Mouse (Mus musculus) adrenal gland, postnatal 14 days (tissue): ENCODE measurements around the gene Olfr153. TPM values are rescaled to one million over a fixed set of nuclear protein-coding genes. Genes with fewer than 3 reads are reported as not detected.
"Not testable (repeated sequence)": the region's sequence is repeated elsewhere in the genome, so short reads cannot be mapped to it uniquely, and the experiment has no call there.

Experiments
- DNase-seq: peaks from one replicate; pipeline ENCODE4 v3.0.0; 2021; ENCODE audit warnings: mixed read lengths
- long read RNA-seq, 2 experiments: library from polyadenylated mRNA; stranded (forward); transcript quantifications; one replicate each; pipeline ENCODE4 v2.0.0; 2021
- total RNA-seq: library from RNA; stranded (reverse); gene quantifications from 2 replicates; pipeline ENCODE4 v1.2.3, GENCODE M21; 2021

Olfr153 gene
- not detected in 2 replicates for total RNA-seq
- long read RNA-seq, experiment 1, result 0 reads
- long read RNA-seq, experiment 2, result 0 reads

DNA sequence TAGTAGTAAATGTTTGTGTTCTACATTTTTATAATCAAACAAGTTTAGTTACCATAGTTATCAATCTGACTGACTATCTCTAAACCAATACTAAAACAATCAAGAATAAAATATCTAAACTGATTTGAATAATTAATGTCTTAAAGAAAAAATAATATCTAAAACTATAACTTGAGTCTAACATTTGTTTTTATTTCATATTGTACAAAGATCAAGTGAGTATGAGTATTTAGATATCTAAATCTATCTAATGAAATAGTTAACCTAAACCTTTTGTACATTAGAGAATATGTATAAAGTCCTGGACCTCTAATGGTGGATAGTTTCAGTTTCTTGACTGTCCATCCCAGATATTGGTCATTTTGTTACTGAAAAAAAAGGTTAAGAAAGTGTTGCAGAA lies at the start of gene Olfr153:
Gene Olfr153 (plus strand): TSS at position 301 of the 400 bp plus-strand sequence.
- no peak for DNase-seq

DNA sequence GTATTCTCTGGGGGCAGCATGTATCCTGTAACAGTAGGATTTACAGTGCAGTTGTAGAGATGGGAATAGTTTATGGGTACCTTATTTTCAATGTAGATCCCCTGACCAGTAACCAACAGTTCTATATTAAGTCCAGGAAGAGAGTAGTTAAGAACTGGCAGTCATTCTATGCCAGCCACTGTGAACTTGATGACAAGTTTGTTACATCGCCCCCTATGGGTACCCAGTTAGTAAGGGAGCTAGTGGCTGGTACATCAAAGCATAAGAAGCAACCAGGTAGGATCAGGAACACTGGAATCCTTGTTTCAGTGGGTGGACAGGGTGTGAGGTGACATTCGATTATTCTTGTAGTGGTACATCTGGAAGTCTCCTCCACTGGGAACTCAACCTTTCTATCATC lies 49.3 kb upstream of the Olfr153 start:
- no peak for DNase-seq

DNA sequence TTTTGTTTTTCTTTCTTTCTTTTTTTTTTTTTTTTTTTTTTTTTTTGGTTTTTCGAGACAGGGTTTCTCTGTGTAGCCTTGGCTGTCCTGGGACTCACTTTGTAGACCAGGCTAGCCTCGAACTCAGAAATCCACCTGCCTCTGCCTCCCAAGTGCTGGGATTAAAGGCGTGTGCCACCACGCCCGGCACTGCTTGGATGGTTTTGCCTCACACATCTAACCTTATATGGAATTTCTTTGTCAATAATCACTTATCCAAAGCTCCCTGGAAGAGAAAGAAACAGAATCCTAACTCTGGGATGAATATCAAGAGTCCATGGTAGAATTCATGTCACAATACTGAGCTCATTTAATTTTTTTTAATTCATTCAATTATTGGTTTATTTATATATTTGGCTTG lies 34.6 kb upstream of the Olfr153 start, which contains the start of gene Pramel7:
Gene Pramel7 (minus strand): TSS at position 101 of the 400 bp plus-strand sequence.
- not testable (repeated sequence) for DNase-seq

DNA sequence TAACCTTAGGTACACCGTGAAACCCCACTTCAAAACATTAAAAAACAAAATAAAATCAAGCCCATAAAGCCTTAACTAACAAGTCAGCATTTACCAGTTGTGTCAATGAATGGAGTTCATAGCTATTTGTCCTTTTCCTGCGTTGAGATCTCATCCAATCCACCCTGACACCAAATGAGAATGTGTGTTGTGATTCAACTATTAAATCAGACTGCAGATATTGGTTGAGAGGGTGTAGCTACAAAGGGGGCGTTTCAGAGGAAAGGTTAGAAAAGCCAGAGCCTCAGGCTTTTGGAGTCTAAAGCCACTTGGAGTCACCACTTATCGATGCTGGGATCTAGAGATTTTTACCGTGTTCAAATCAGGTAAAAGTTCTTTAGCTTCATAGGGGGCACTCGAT lies 25.3 kb upstream of the Olfr153 start, which contains the start of gene Pramel6:
Gene Pramel6 (plus strand): TSS at position 301 of the 400 bp plus-strand sequence.
- DNase-seq, result no peak

DNA sequence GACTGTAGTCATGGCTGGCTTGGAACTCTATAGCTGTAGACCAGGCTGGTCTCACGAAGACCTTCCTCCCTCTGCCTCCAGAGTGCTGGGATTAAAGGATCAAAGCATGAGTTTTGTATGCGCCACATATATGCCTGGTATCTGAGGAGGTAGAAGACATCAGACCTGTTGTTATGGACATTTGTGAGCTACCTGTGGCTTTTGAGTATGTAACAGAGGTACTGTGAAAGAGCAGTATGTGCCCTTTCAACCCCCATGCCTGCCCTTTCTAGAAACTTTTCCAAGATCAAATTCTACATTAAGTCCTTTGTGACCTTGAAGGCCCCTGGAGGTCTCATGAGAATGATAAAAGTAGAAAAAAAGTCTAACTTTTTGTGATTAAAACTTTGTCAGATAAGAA lies 16.6 kb upstream of the Olfr153 start:
- DNase-seq, result no peak

DNA sequence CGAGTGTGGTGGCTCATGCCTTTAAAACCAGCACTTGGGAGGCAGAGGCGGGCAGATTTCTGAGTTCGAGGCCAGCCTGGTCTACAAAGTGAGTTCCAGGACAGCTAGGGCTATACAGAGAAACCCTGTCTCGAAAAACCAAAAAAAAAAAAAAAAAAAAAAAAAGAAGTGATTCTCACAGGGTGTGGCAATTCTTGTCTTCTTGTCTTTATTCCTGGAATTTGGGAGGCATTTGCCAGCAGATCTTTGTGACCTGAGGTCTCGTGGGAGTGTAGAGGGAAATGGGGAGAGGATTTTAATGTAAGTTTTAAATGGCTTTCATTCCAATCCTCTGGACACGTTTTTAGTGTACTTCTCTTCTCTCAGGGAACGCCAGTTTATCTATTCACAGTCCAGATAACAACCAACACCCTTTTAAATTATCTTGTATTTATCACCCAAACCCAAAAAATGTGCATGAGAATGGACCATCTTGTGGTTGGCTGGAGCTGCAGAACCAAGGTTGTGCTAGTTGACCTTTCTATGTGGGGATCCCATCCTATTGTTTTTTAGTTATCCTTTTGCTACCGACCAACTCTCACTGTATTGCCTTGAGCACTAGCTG lies 16.0 kb upstream of the Olfr153 start:
- no peak for DNase-seq

DNA sequence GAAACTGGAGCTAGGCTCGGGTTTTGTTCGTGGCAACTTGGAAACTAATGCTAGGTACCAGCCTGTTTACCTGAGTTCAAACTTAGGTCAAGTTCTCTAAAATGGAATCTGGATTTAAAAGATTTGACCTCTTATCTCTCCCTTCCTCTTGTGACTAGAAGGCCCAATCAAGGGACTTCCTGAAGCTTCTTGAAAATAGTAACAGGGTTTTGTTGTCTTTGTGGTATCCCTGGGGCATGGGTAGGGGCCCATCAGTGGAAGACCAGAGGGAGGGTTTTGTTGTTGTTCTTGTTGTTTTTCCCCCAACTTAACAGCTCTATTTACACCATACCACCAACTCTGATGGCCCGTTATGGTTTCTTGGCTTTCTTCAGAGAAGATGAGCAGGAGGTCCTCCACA lies 15.0 kb upstream of the Olfr153 start:
- no peak for DNase-seq

DNA sequence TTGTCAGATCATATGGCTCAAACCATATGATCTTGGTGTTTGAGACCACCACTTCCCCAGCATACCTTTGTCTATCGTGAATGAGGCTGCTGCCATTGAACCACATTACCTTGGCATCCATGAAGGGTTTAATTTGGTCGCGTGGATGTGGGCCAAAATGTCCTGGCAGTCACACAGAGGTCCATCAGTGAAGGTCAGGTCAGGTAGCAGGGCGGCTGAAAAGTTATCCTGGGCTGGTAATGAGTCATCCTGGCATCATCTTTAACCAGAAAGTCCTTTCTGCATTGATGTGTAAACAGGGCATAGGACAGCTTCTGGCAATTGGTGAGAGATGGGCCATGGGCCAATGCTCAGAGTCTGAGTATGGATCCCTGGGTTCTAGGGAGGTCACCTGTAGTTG lies 10.9 kb upstream of the Olfr153 start:
- DNase-seq, result no peak

DNA sequence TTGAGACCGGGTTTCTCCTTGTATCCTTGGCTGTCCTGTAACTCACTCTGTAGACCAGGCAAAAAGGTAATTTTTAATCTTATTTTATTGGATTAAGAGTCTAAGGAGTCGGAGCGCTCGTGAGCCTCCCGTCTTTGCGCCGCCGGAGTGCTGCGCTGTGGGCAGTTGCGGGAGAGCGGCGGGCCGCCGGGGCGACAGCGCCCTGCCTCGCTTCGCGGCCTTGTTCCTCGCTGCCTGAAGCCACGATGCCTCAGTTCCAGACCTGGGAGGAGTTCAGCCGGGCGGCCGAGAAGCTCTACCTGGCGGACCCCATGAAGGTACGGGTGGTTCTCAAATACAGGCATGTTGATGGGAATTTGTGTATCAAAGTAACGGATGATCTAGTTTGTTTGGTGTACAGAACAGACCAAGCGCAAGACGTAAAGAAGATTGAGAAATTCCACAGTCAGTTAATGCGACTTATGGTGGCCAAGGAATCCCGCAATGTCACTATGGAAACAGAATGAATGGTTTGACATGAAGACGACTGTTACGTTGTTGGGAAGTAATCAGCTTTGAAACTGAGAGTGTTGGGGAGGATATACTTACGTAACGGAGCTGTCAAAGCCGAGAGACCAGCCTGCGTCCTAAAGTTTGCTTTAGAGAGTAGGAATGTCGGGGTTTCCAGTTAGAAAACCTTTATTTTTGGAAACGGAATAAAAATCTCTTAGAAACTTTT lies 5.5 kb upstream of the Olfr153 start:
- not testable (repeated sequence) for DNase-seq

DNA sequence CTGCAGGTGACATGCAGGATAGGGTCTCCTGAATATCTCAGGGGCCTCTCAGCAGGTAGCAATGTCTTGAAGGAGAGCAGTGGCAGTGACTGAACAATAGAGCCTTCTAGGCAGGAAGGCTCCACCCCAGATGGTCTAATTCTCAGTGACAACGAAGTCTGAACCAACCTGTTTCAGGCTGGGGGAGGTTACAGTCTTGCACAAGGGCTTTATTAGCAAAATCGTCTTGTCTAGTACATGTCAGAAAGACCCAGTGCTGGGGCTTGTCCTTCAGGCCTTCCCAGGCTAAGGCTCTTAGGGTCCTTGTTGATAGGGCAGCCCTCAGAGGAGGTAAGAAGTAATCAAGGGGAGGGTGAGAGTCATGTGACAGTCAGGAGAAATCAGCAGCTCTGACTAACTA lies 3.2 kb downstream of the Olfr153 start:
- DNase-seq, result no peak

DNA sequence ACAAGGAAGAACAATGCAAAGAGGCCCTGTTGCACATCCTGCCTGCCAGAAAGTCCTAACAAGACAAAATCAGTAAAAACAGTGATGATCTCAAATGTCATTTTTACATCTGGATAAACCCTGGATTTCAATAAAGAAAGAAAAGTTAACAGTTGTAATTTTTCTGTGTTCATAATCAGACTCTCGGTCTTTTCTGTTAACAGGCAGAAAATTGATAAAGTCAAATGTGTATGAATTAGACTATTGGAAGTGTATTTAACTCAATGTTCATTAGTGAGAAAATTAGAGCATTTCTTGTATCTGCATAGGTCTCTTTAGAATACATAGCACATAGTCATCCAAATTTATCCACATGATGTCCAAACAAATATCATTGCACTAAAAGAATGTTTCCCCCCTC lies 13.8 kb downstream of the Olfr153 start, which contains the start of gene Olfr1128:
Gene Olfr1128 (minus strand): TSS at position 101 of the 400 bp plus-strand sequence.
- DNase-seq, result no peak

DNA sequence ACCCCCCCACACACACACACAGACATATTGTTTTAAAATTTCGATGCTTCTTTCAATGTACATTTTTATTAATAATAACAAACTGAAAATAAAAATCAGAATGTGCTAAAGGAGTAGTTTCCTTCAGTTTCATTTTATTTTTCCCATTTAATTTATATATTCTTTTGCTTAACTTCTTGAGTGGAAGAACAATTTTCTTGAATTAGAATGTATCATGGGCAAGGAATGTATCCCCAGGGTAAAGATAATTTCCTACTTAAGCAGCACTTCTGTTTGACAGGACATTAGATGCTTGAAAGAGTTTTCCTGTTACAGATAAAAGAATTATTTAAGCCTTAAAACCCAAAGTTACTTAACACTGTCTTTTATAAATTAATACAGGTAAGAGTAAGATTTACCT lies 42.0 kb downstream of the Olfr153 start, which contains the start of gene Olfr1129:
Gene Olfr1129 (plus strand): TSS at position 301 of the 400 bp plus-strand sequence.
- not testable (repeated sequence) for DNase-seq

Other genes starting within 250 kb of the Olfr153 start
- gene Olfr1118, start 224.2 kb upstream of the Olfr153 start, total RNA-seq, result not detected in 2 replicates
- gene Olfr1120, start 177.0 kb upstream of the Olfr153 start, total RNA-seq, result not detected in 2 replicates
- gene Olfr1121, start 161.9 kb upstream of the Olfr153 start, total RNA-seq, result not detected in 2 replicates
- gene Olfr1122, start 145.9 kb upstream of the Olfr153 start, total RNA-seq, result not detected in 2 replicates
- not detected in 2 replicates for gene Olfr1123, start 115.2 kb upstream of the Olfr153 start, total RNA-seq
- not detected in 2 replicates for gene Olfr1124, start 101.5 kb upstream of the Olfr153 start, total RNA-seq
- not detected in 2 replicates for gene Olfr1126, start 77.8 kb upstream of the Olfr153 start, total RNA-seq
- gene Pramel7, start 34.7 kb upstream of the Olfr153 start, total RNA-seq, result not detected in 2 replicates
- not detected in 2 replicates for gene Pramel6, start 25.2 kb upstream of the Olfr153 start, total RNA-seq
- not detected in 2 replicates for gene Olfr1128, start 13.7 kb downstream of the Olfr153 start, total RNA-seq
- gene Olfr1129, start 42.1 kb downstream of the Olfr153 start, total RNA-seq, result not detected in 2 replicates
- gene Olfr1130, start 74.4 kb downstream of the Olfr153 start, total RNA-seq, result not detected in 2 replicates
- not detected in 2 replicates for gene Olfr1131, start 95.3 kb downstream of the Olfr153 start, total RNA-seq
- gene Olfr1132, start 105.7 kb downstream of the Olfr153 start, total RNA-seq, result not detected in 2 replicates
- gene Olfr1133, start 115.6 kb downstream of the Olfr153 start, total RNA-seq, result not detected in 2 replicates
- gene Olfr1134, start 126.7 kb downstream of the Olfr153 start, total RNA-seq, result not detected in 2 replicates
- not detected in 2 replicates for gene Olfr1135, start 141.9 kb downstream of the Olfr153 start, total RNA-seq
- not detected in 2 replicates for gene Olfr1136, start 162.2 kb downstream of the Olfr153 start, total RNA-seq
- gene Olfr1137, start 181.4 kb downstream of the Olfr153 start, total RNA-seq, result not detected in 2 replicates
- gene Olfr1138, start 208.2 kb downstream of the Olfr153 start, total RNA-seq, result not detected in 2 replicates
- gene Olfr1140, start 212.0 kb downstream of the Olfr153 start, total RNA-seq, result not detected in 2 replicates
- gene Olfr1141, start 222.2 kb downstream of the Olfr153 start, total RNA-seq, result not detected in 2 replicates
- not detected in 2 replicates for gene Olfr152, start 247.7 kb downstream of the Olfr153 start, total RNA-seq